Mouse (Mus musculus) spleen, adult 2 months (tissue): Measurements from ENCODE around the gene Xlr4c. TPM values are rescaled to one million over a fixed set of nuclear protein-coding genes. Genes with fewer than 3 reads are reported as not detected.
"Not testable (repeated sequence)": the region's sequence is repeated elsewhere in the genome, so short reads cannot be mapped to it uniquely, and the experiment has no call there.

Experiments
- DNase-seq, 2 experiments: peaks; one replicate each; pipeline versions ENCODE4 v3.0.0 to v3.0.0-alpha.2; 2012 to 2021; ENCODE audit warnings: low spot score in 2 of 2, low read depth in 1 of 2
- H3K27ac ChIP-seq: fragments of 200-500 bp; 2 replicates; pipeline ENCODE4 v1.5.1; 2012; ENCODE audit warnings: low read length, inconsistent platforms; ENCODE audit not compliant: insufficient read depth
- H3K27me3 ChIP-seq: fragments of 200-500 bp; 2 replicates; pipeline ENCODE4 v1.6.1; 2012; ENCODE audit warnings: mild to moderate bottlenecking, moderate library complexity, low read length, inconsistent platforms; ENCODE audit not compliant: control insufficient read depth, insufficient read depth
- H3K36me3 ChIP-seq: fragments of 200-500 bp; 2 replicates; pipeline ENCODE4 v1.6.1; 2012; ENCODE audit warnings: mild to moderate bottlenecking, low read length, inconsistent platforms; ENCODE audit not compliant: control insufficient read depth, insufficient read depth
- H3K4me1 ChIP-seq: fragments of 200-500 bp; 2 replicates; pipeline ENCODE4 v1.6.1; 2011; ENCODE audit warnings: inconsistent platforms; ENCODE audit not compliant: control insufficient read depth, insufficient read depth, insufficient read length
- H3K4me3 ChIP-seq: fragments of 200-500 bp; 2 replicates; pipeline ENCODE4 v1.5.1; 2011; ENCODE audit warnings: mild to moderate bottlenecking, inconsistent platforms; ENCODE audit not compliant: insufficient read depth, insufficient read length; ENCODE audit errors: extremely low read depth
- CTCF ChIP-seq: fragments of 200-500 bp; IDR thresholded peaks from 2 replicates; pipeline ENCODE4 v1.5.1; 2011; ENCODE audit warnings: mild to moderate bottlenecking, inconsistent platforms; ENCODE audit not compliant: insufficient read depth, insufficient read length, insufficient replicate concordance; ENCODE audit errors: extremely low read depth
- POLR2A ChIP-seq: fragments of 200-500 bp; IDR thresholded peaks from 2 replicates; pipeline ENCODE4 v1.6.1; 2011; ENCODE audit warnings: low read depth, low read length, inconsistent platforms
- WGBS: fragments of 180-500 bp; shearing (Covaris S2); methylation state at CpG from one replicate; pipeline ENCODE4 v1.1.7; 2018; 5-methylcytosine and 5-hydroxymethylcytosine counted together
- polyA plus RNA-seq: library from polyadenylated mRNA; depleted of rRNA; stranded (reverse); fragments of >200 nt; gene quantifications from 2 replicates; pipeline ENCODE4 v1.2.3, GENCODE M21; 2012; rRNA removed

Gene Xlr4c
- 0.97 and 1.4 TPM in 2 replicates for polyA plus RNA-seq

DNA sequence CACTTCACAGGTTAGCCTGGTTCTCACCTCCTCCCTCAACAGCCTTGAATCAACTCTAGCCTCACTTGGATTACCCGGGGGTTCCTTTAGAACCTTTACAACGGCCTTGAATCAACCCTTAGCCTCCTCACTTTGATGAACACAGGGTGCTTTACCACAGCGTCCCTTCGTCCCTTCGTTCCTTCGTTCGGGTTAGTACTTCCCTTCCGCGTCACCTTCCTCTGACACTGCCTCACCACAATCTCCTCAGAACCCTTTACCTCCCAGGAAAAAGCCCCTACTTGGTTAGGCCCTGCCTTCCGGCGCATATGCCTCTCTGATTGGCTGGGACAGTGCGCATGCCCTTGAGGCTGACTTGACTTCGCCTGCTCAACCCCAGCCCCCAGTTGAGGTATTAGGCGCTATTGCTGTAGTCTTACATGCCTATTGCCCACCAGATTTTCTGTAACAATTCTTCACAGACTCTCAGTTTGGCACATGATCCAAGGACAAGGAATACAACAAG, at the start of gene Xlr4c:
Gene Xlr4c (minus strand): TSS at position 310 of the 505 bp plus-strand sequence.
- H3K36me3 ChIP-seq, H3K27me3 ChIP-seq, H3K4me1 ChIP-seq, DNase-seq, H3K27ac ChIP-seq: not testable (repeated sequence)
- WGBS: 55% methylated on average over 14 of the region's 14 CpGs
- peak within 1 kb of the TSS; percentile 14; the same call in 1 of the 2 replicates for H3K4me3 ChIP-seq

DNA sequence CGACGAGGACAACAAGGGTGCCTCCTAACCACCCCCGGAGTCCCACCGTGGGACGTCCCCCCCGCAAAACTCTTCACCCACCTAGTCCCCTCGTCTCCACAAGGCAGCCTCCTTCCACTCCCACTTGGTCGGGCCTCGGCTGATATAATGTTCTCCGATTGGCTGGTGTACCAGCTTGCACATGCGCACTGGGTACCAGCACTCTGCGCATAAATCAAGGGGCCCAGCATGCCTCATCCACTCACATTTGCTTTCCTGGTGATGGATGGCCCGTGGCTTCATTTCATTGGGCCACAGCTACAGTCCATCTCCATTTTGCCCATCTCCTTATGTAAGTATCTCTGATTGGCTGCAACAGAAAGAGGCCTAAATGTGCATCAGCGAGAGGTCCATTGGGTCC, 22.3 kb upstream of the Xlr4c start, which contains the start of gene Xlr3c:
Gene Xlr3c (minus strand): TSS at position 121 of the 400 bp plus-strand sequence.
- not testable (repeated sequence) for H3K4me3 ChIP-seq, H3K27me3 ChIP-seq, H3K4me1 ChIP-seq, DNase-seq, H3K36me3 ChIP-seq, H3K27ac ChIP-seq
- WGBS: 88% methylated on average over 14 of the region's 14 CpGs

DNA sequence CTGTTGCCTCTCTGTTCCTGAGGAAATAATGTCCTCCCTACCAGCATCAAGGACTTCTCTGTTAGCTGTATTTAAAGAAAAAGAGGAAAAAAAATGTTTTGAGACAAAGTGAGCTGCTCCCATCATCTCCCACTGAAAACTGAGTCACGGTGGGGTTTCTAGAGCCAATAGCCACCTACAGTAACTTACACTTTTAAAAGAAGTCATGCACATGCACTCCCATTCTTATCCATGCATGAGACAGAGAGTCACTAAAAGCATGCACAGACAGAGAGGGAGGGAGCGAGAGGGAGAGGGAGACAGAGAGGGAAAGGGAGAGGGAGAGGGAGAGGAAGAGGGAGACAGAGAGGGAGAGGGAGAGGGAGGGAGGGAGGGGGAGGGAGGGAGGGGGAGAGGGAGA, 19.5 kb upstream of the Xlr4c start:
- 82% methylated on average over 1 of the region's 2 CpGs for WGBS
- H3K4me1 ChIP-seq, H3K27me3 ChIP-seq, H3K36me3 ChIP-seq, H3K4me3 ChIP-seq, DNase-seq, H3K27ac ChIP-seq: not testable (repeated sequence)

DNA sequence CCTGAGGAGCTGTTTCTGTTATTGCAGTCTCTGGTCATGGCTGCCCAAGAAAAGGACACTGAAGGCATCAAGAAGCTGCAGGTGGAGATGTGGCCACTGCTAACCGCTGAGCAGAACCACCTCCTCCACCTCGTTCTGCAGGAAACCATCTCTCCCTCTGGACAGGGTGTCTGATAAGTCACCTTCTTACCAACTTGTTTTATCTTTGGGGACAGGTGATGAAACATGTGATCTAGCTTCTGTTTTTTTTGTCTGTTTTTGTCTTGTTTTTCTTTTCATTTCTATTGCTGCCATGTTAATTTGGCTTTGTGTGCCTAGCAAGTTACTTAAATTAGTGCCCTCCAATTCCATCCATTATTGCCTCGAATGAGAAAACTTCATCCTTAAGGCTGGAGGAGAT, 13.6 kb downstream of the Xlr4c start:
- TF ChIP-seq CTCF (no peak), POLR2A (no peak)
- Histone ChIP-seq H3K27ac (no peak overlapping the region), H3K4me1 (no peaks in the 10 kb centered on the region), H3K27me3 (no peaks in the 10 kb centered on the region), H3K4me3 (peak overlapping the region; percentile 64; the same call in 1 of the 2 replicates), H3K36me3 (no peaks in the 10 kb centered on the region)
- no peak for DNase-seq
- WGBS: 34% methylated on average over 3 of the region's 3 CpGs

DNA sequence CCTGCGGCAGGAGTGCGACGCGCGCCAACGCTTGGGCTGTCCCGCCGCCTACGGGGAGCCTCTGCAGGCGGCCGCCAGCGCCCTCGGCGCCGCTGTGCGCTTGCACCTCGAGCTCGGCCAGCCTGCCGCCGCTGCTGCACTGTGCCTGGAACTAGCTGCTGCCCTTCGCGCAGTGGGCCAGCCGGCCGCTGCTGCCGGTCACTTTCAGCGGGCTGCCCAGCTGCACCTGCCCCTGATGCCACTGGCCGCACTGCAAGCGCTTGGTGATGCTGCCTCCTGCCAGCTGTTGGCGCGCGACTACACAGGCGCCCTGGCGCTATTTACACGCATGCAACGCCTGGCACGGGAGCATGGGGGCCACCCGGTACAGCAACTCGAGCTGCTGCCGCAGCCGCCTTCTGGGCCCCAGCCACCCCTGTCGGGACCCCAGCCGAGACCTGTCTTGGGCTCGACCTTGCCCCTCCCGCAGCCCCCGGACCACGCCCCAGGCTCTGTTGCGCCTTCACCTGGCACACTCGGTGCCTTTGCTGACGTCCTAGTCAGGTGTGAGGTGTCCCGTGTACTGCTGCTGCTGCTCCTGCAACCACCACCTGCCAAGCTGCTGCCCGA, 14.2 kb downstream of the Xlr4c start:
- no peaks in the 10 kb centered on the region for H3K36me3 ChIP-seq
- peak in 1 of 2 experiments; percentile 55 for DNase-seq
- H3K4me1 ChIP-seq: no peaks in the 10 kb centered on the region
- H3K27ac ChIP-seq: peak overlapping the region; percentile 92
- WGBS: 24% methylated on average over 51 of the region's 51 CpGs
- no peaks in the 10 kb centered on the region for H3K27me3 ChIP-seq
- TF ChIP-seq CTCF (no peak), POLR2A (no peak)
- H3K4me3 ChIP-seq: peak overlapping the region; percentile 64

DNA sequence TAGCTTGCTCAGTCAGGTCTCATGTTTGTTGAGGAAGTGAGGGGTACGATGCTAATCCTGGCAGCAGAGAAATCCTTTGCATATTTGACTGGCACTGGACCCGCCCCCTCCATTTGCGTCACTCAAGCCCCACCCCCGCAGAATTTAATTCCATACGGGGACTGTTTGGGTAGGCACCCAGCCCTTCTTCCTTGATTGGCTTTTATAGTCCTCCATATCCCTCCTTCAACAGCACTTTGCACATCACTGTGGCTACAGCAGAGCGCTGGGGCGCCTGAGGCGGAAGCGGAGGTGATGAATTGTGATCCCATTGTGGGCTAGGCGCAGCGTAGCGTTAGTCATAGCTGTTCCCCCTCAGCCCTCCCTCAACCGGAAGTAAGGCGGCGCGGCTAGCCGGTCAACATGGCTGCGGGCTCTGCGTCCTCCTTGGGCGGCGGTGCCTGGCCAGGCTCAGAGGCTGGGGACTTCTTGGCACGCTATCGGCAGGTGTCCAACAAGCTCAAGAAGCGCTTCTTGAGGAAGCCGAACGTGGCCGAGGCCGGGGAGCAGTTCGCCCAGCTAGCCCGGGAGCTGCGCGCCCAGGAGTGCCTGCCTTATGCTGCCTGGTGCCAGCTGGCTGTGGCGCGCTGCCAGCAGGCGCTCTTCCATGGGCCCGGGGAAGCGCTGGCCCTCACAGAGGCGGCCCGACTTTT, 14.9 kb downstream of the Xlr4c start, which contains the start of gene F8a:
Gene F8a (plus strand): TSS at position 378 of the 692 bp plus-strand sequence.
- DNase-seq: peak; percentile 77
- H3K36me3 ChIP-seq: no peaks in the 10 kb centered on the region
- WGBS: 31% methylated on average over 39 of the region's 39 CpGs
- H3K4me1 ChIP-seq: no peaks in the 10 kb centered on the region
- H3K27ac ChIP-seq: peak within 1 kb of the TSS; percentile 92
- peak; percentile 78 for TF ChIP-seq POLR2A
- TF ChIP-seq CTCF: no peak
- peak within 1 kb of the TSS; percentile 64 for H3K4me3 ChIP-seq
- no peaks in the 10 kb centered on the region for H3K27me3 ChIP-seq

DNA sequence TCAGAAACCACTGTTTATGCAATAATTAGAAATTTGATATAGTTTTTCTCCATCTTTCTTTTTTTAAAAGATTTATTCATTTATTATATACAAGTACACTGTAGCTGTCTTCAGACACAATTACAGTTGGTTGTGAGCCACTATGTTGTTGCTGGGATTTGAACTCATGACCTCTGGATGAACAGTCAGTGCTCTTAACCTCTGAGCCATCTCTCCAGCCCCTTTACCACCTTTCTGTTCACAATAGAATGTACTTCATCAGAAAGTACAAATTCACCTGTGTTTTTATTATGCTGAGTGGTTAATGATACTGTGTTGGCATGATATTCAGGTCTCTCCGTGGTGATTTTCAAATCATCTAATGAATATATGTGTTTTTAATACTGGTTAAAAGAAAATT, 17.6 kb downstream of the Xlr4c start:
- Histone ChIP-seq H3K27me3 (no peaks in the 10 kb centered on the region), H3K27ac (no peak overlapping the region), H3K36me3 (no peaks in the 10 kb centered on the region), H3K4me3 (no peak overlapping the region), H3K4me1 (no peaks in the 10 kb centered on the region)
- 57% methylated on average over 1 of the region's 1 CpGs for WGBS
- DNase-seq: no peak
- TF ChIP-seq CTCF (no peak), POLR2A (no peak)

DNA sequence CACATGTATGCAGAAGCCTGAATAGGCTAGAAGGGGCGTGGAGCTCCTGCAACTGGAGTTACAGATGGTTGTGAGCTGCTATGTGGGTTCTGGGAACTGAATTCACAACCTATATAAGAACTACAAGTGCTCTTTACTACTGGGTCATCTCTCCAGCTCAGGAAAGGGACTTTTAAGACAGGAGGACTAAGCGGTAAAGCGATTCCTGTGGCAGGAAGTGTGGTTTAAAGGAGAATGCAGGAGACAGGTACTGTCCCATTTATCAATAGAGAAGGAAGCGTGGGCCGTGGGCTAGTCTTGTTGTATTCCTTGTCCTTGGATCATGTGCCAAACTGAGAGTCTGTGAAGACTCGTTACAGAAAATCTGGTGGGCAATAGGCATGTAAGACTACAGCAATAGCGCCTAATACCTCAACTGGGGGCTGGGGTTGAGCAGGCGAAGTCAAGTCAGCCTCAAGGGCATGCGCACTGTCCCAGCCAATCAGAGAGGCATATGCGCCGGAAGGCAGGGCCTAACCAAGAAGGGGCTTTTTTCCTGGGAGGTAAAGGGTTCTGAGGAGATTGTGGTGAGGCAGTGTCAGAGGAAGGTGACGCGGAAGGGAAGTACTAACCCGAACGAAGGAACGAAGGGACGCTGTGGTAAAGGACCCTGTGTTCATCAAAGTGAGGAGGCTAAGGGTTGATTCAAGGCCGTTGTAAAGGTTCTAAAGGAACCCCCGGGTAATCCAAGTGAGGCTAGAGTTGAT, 28.9 kb downstream of the Xlr4c start, which contains the start of gene Xlr4b:
Gene Xlr4b (plus strand): TSS at position 515 of the 746 bp plus-strand sequence.
- H3K4me1 ChIP-seq, H3K27ac ChIP-seq, DNase-seq, H3K36me3 ChIP-seq, H3K27me3 ChIP-seq: not testable (repeated sequence)
- 40% methylated on average over 19 of the region's 19 CpGs for WGBS
- peak within 1 kb of the TSS; percentile 34; the same call in 1 of the 2 replicates for H3K4me3 ChIP-seq

DNA sequence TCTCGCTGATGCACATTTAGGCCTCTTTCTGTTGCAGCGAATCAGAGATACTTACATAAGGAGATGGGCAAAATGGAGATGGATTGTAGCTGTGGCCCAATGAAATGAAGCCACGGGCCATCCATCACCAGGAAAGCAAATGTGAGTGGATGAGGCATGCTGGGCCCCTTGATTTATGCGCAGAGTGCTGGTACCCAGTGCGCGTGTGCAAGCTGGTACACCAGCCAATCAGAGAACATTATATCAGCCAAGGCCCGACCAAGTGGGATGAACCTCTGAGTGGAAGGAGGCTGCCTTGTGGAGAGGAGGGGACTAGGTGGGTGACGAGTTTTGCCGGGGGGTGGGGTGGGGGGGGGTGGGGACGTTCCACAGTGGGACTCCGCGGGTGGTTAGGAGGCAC, 51.0 kb downstream of the Xlr4c start, which contains the start of gene Xlr3b:
Gene Xlr3b (plus strand): TSS at position 274 of the 400 bp plus-strand sequence.
- WGBS: 68% methylated on average over 12 of the region's 12 CpGs
- not testable (repeated sequence) for H3K36me3 ChIP-seq, H3K4me1 ChIP-seq, H3K4me3 ChIP-seq, H3K27me3 ChIP-seq, H3K27ac ChIP-seq
- DNase-seq: peak in 1 of 2 experiments; percentile 3
